Mouse (Mus musculus): ENCODE data around the gene Dnase2a.

DNA sequence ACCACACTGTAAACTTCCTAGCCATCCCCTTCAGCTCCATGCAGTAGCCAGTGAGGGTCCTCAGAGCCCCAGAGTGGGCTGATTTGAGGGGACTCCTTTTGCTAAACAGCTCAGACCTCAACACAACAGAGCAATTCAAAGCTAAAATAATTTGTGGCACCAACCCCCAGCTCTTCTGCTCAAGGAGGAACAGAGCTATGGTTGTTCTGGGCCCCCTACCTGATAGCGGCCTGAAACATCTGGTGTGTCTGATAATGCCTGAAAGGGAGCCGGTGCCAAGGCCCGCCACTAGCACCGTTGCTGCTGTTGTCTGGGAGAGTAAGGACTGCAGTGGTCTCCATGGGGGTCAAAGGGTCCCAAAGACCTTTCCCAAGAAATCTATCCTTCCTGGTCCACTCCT lies 7.3 kb upstream of the Dnase2a start:
- TF ChIP-seq CTCF (IDR thresholded peaks at IDR 0.05; ENCODE audit: extremely low read depth, insufficient read depth, insufficient read length, insufficient replicate concordance), result no peak
- no peak for TF ChIP-seq POLR2A (IDR thresholded peaks at IDR 0.05; ENCODE audit: low read depth, low read length)

Data from spleen, adult 2 months (tissue).